Mouse (Mus musculus) lung, postnatal 36 days (tissue): ENCODE measurements around the gene Krtap31-1.
"Not testable (repeated sequence)": the region's sequence is repeated elsewhere in the genome, so short reads cannot be mapped to it uniquely, and the experiment has no call there.

ENCODE experiments used
- DNase-seq: peaks from one replicate; pipeline ENCODE4 v3.0.0; 2022; ENCODE audit warnings: mixed read lengths

The Krtap31-1 gene

GRCm38 (mm10) chr11:99907620-99908019 lies at the start of gene Krtap31-1:
TSS of gene Krtap31-1 (plus strand) at chr11:99907920.
- no peak for DNase-seq

- DNase-seq = no peak
These were observed 49.0 kb upstream of the Krtap31-1 start for GRCm38 (mm10) chr11:99858761-99859160.

- not testable (repeated sequence) for DNase-seq
These were observed 43.5 kb upstream of the Krtap31-1 start, which contains the start of gene Gm11559 for GRCm38 (mm10) chr11:99864176-99864575. TSS of gene Gm11559 (plus strand) at chr11:99864476.

- not testable (repeated sequence) for DNase-seq
These were observed 34.6 kb upstream of the Krtap31-1 start, which contains the start of gene Krtap9-1 for GRCm38 (mm10) chr11:99873089-99873488. TSS of gene Krtap9-1 (plus strand) at chr11:99873389.

GRCm38 (mm10) chr11:99878887-99879286 lies 28.8 kb upstream of the Krtap31-1 start, which contains the start of gene Gm11567:
TSS of gene Gm11567 (plus strand) at chr11:99879187.
- DNase-seq = not testable (repeated sequence)

- DNase-seq = no peak
These were observed 6.7 kb downstream of the Krtap31-1 start, which contains the start of gene Gm11565 for GRCm38 (mm10) chr11:99914451-99914850. TSS of gene Gm11565 (plus strand) at chr11:99914751.

- DNase-seq = no peak
These were observed 28.3 kb downstream of the Krtap31-1 start, which contains the start of gene Krtap31-2 for GRCm38 (mm10) chr11:99935991-99936390. TSS of gene Krtap31-2 (plus strand) at chr11:99936291.

- DNase-seq = no peak
These were observed 30.1 kb downstream of the Krtap31-1 start for GRCm38 (mm10) chr11:99937751-99938264.

GRCm38 (mm10) chr11:99948175-99948574 lies 40.5 kb downstream of the Krtap31-1 start, which contains the start of gene Krtap9-5:
TSS of gene Krtap9-5 (plus strand) at chr11:99948475.
- no peak for DNase-seq
